Mouse (Mus musculus) brain, embryonic 14.5 days (tissue): ENCODE data around the gene Ehd3. TPM values are rescaled to one million over a fixed set of nuclear protein-coding genes. Genes with fewer than 3 reads are reported as not detected.
A peak's percentile ranks its signal among the peaks of the same experiment; 100 is the strongest.

Experiments
- DNase-seq: peaks from one replicate; pipeline ENCODE4 v3.0.0-alpha.2; 2011; ENCODE audit warnings: low read depth
- CTCF ChIP-seq: fragments of 200-500 bp; IDR thresholded peaks from 2 replicates; pipeline ENCODE4 v1.5.1; 2012; ENCODE audit warnings: inconsistent platforms, mild to moderate bottlenecking, moderate library complexity, borderline replicate concordance; ENCODE audit not compliant: insufficient read depth, insufficient read length; ENCODE audit errors: extremely low read depth
- POLR2A ChIP-seq: fragments of 200-500 bp; IDR thresholded peaks from 2 replicates; pipeline ENCODE4 v1.6.1; 2012; ENCODE audit warnings: mild to moderate bottlenecking, inconsistent platforms, borderline replicate concordance; ENCODE audit not compliant: poor library complexity, insufficient read depth, insufficient read length, severe bottlenecking; ENCODE audit errors: extremely low read depth
- polyA plus RNA-seq: library from polyadenylated mRNA; depleted of rRNA; stranded (reverse); fragments of >200 nt; gene quantifications from 2 replicates; pipeline ENCODE4 v1.2.3, GENCODE M21; 2012; rRNA removed

Gene Ehd3
- polyA plus RNA-seq = 11.9 and 19.5 TPM in 2 replicates

DNA sequence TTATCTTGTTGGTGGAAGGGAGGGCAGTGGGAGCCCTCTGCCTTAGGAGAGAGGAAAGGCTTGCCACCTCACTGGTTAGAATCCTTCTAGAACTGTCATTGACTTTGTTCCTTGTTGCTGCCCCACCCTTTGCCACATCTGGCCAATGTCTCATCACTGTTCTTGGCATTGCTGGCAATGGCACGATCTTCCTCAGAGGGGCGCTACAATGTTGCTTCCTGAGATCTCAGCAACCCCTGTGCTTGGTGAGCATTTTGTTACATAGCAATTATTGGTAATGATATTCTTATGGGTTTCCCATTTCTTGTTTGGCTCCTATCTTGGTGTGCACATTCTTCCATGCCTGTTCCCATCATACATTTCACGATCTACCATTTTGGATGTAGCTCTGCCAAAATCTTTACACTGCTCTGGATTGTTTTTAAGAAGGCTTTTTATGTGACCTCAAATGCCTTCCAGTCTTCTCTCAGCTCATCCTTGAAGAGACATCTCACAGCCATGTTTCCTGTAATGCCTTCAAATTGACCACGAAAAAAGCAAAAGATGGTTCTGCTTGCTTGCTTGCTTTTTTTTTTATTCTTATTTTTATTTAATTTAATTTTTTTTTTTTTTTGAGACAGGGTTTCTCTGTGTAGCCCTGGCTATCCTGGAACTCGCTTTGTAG, at the start of gene Ehd3:
TSS of gene Ehd3 (plus strand) at position 614 of the 664 bp plus-strand sequence.
- no peak for DNase-seq
- no peak for TF ChIP-seq CTCF
- TF ChIP-seq POLR2A = no peak

DNA sequence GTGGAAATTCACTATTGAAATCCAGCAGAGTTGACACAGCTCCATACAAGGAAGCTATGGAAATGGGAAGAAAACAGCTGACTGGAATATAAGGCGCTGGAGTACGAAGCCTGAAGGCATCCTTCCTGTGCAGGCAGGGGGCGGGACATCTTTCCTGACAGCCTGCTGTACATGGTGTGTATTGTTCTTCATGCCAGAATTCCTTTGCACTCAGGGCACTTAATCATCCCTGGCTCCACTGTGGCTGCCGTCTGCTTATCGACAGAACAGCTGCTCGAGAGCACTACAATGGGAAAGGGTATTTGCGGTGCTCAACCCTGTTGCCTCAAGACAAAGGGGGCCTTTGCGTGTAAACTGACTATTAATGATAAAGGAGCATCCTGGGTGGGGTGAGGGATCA, 33.0 kb upstream of the Ehd3 start:
- peak; percentile 71 for DNase-seq
- no peak for TF ChIP-seq POLR2A
- 0 out of 2 replicates have a peak, but pooled peaks have one; percentile 2 for TF ChIP-seq CTCF

DNA sequence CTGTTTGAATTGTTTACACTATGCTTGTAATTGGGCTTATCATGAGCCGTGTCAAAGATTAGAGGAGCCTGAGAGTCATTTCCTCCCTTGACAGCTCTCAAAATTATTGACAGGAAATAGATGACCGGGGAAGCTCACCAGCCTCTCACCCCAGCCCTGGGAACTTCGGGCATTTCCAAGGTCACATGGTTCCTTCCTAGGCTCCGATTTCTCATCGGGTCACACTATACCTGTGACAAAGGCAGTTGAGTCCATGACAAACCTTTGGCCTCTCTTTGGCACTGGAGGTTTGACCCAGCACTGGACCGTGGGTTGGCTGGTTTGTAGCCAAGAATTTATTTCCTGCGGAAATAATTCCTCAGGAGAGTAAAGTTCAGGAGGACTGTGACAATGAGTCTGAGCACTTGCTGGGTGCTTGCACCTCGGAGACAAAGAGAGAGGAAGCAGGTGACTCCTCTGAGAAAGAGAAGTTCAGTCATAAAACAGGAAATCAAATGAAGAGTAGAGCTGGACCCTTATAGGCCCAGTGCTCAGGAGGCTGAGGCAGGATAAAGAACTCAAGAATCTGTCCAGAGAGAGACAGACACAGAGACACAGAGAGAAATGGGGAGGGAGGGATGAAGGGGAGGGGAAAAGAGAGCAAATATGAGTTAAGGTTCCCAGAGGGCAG, 17.2 kb upstream of the Ehd3 start:
- TF ChIP-seq CTCF (no peak), POLR2A (no peak)
- no peak for DNase-seq

DNA sequence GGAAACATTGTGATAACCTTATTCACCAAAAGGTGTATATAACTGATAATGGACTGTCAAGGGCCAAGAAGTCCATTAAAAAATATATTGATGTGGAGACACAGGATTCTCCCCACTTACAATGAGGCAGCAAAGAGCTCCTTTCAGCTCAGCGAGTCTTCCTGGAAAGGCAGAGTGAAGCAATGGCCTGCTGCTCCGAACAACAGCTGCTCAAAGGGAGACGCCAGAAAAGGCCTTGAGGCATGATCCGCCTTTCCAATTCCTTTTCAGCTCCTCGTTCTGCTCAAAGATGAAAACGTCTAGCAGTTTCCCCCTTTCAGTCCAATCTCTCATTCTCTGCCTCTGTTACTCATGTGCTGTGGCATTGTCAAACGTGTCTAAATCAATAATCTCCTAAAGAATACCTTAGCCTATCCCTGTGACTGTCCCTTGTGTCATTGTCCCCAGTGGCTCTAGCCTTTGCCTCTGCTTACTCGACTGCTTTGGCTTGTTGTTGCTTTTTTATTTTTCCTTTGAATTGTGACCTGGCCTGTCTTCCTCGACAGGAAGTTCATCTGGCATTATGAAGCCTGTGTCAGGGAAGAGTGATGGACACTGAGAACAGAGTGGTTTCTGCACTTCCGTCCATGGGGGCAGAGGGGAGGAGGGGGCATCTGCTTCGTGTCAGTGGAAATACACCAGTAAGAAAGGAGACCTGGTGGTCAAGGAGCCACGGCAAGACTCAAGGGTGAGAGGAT, 13.5 kb upstream of the Ehd3 start:
- DNase-seq = peak; percentile 79

DNA sequence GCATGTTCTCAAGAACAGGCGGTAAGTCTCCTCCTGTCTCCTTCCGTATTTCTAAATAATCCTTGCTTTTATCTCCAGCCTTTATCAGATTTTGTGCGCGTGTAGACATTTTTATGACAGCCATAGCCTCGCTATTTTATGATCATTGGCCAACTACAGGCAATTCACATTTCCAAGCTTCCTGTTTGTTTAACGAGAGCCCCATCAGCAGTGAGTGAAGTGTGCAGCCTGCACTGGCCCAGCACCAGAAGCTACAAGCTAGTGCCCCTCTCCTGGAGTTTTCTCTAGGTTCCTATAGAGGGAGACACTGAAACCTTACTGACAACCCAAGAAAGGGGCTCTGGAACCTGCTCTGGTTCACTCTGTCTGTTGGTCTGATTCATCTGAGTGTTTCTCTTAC, 7.1 kb upstream of the Ehd3 start:
- no peak for TF ChIP-seq POLR2A
- no peak for TF ChIP-seq CTCF

More for the DNA sequence above, 13.5 kb upstream of the Ehd3 start:
- no peak for TF ChIP-seq POLR2A
- no peak for TF ChIP-seq CTCF

DNA sequence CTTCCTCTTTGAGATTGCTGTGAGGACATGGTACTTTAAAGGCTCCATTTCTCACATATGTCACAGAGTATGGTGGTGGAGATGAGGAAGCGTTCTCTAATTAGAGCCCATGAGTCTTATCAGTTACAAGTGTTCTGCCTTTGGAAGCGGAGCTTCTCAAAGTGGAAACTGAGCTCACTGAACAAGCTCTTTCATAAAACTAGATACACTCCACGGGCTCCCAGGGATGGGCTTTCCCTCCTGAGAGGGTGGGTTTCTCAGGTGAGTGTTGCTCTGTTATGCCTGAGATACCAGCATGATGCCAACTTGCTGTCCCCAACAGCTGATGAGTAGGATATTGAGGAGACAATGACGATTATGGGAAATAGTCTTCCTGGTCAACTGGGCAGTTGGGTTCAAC, 6.2 kb upstream of the Ehd3 start:
- TF ChIP-seq CTCF = no peak
- no peak for TF ChIP-seq POLR2A
- no peak for DNase-seq

More for the DNA sequence above, 7.1 kb upstream of the Ehd3 start:
- no peak for DNase-seq

DNA sequence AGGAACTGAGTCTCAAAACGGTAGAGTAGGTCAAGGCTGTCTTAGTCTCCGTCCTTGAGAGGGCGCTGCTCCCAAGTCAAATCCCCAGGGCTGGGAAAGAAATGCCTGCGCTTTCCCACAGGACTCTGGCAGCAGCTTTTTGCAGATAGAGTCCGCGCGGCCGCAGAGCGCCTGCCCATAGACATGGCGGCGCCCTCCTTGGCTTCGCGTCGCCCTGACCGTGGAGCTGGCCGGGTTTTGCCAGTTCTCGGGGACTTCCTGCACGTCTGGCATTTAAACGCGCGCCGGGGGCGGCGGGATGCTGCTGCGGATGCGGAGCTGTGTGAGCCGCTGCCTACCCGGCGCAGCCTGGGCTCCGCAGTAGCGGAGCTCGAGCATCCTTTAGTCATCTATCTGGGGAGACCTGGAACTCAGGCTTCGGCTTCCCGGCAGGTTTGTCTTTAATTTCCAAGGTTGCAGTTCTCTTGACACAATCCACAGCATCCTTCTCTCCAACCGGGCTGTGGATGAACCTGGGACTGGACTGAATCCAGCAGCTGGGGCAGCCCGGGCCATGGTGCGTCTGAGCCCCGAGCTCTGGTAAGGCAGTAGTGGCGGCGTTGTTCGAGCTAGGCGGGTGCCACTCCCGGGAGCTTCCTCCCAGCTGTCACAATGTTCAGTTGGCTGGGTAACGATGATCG, 798 bp downstream of the Ehd3 start:
- peak; percentile 98 for DNase-seq
- TF ChIP-seq CTCF (peak; percentile 65), POLR2A (peak; percentile 62; the same call in 1 of the 2 replicates)

- TF ChIP-seq CTCF (no peak), POLR2A (no peak)
Observed at GRCm38 (mm10) chr17:73806331-73806730, 2.4 kb downstream of the Ehd3 start.

GRCm38 (mm10) chr17:73807211-73807610, 3.3 kb downstream of the Ehd3 start:
- TF ChIP-seq CTCF (no peak), POLR2A (no peak)
- DNase-seq = no peak

More at GRCm38 (mm10) chr17:73806331-73806730, 2.4 kb downstream of the Ehd3 start:
- no peak for DNase-seq

DNA sequence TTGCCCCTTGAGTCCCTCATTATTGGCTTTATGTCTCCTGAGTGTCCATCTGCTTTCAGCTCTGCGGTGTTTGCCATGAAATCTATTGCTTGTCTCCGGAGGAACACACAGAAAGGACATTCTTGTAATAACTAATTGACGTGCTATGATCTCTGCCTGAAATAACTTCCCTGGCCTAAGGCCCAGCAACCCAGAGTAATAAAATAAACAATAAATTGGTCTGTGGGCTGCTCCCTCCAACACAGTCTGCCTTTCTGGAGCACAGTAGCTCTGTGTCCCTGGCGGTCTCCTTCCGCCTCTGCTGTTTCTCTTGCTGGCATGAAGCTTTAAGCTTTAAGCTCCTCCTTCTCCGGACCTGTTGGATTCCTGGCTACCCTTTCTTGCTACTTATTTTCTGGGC, 4.5 kb downstream of the Ehd3 start:
- TF ChIP-seq POLR2A (no peak), CTCF (no peak)
- peak; percentile 24 for DNase-seq

- no peak for DNase-seq
- TF ChIP-seq CTCF (no peak), POLR2A (no peak)
Observed at GRCm38 (mm10) chr17:73810801-73811200, 6.9 kb downstream of the Ehd3 start.

DNA sequence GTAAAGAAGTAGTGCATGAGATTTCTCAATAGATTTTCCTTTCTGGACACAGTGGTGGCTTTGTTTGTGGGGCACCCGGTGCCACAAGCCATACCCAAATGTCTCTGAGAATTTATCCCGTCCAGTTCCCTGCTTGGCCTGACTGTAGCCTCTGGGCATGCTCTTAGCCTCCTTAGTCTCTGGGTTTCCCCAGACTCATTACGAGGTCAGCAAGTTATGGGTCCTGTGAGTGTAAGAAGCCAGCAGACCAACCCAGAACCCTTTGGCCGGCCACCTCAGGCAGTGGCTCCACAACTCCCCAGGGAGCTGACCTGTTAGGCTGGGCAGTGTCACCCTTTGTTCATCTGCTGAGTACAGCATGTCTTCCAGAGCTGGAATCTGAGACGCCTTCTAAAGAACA, 7.6 kb downstream of the Ehd3 start:
- no peak for DNase-seq
- TF ChIP-seq POLR2A = no peak
- TF ChIP-seq CTCF = no peak
